Mouse (Mus musculus): ENCODE data around the gene Ptges2. TPM values are rescaled to one million over a fixed set of nuclear protein-coding genes. Genes with fewer than 3 reads are reported as not detected.

Ptges2 gene
- polyA plus RNA-seq (2015; fragmentation: Nextera tagmentation; extraction: Ambion mirVana), result 51.3 and 54.2 TPM in 2 replicates

GRCm38 (mm10) chr2:32395484-32395945 is at the start of gene Ptges2:
Gene Ptges2, plus strand, starts transcription at chr2:32395896.
- H3K27ac ChIP-seq, result peak within 1 kb of the TSS; percentile 95
- H3K4me3 ChIP-seq, result peak within 1 kb of the TSS; percentile 69
- peak within 1 kb of the TSS; percentile 88 for H3K4me2 ChIP-seq
- H3K36me3 ChIP-seq (replicated peaks), result no peaks in the 10 kb centered on the region
- ATAC-seq (replicated peaks), result peak; percentile 92
- no peaks in the 10 kb centered on the region for H3K9me3 ChIP-seq
- peaks cover 22% of the 10 kb centered on the region for H3K4me1 ChIP-seq
- H3K27me3 ChIP-seq (replicated peaks), result no peaks in the 10 kb centered on the region
- WGBS, result under 1% methylated on average over 31 of the region's 31 CpGs
- peak within 1 kb of the TSS; percentile 73 for H3K9ac ChIP-seq

GRCm38 (mm10) chr2:32347019-32347418 is 48.7 kb upstream of the Ptges2 start:
- no peaks in the 10 kb centered on the region for H3K9me3 ChIP-seq
- no peak for ATAC-seq (replicated peaks)
- no peak overlapping the region for H3K4me2 ChIP-seq
- H3K4me1 ChIP-seq, result peaks cover 36% of the 10 kb centered on the region
- no peak overlapping the region for H3K27ac ChIP-seq
- no peak overlapping the region for H3K4me3 ChIP-seq
- 82% methylated on average over 6 of the region's 6 CpGs for WGBS
- H3K9ac ChIP-seq, result no peak overlapping the region
- no peaks in the 10 kb centered on the region for H3K27me3 ChIP-seq (replicated peaks)
- no peaks in the 10 kb centered on the region; the same call in 1 of the 2 replicates for H3K36me3 ChIP-seq (replicated peaks)

- no peak overlapping the region for H3K4me3 ChIP-seq
- no peak overlapping the region for H3K27ac ChIP-seq
- no peaks in the 10 kb centered on the region; the same call in 1 of the 2 replicates for H3K36me3 ChIP-seq (replicated peaks)
- H3K9me3 ChIP-seq, result no peaks in the 10 kb centered on the region
- H3K9ac ChIP-seq, result no peak overlapping the region
- H3K27me3 ChIP-seq (replicated peaks), result no peaks in the 10 kb centered on the region
- H3K4me2 ChIP-seq, result no peak overlapping the region
- no peak for ATAC-seq (replicated peaks)
- peaks cover 27% of the 10 kb centered on the region for H3K4me1 ChIP-seq
- WGBS, result 87% methylated on average over 11 of the region's 11 CpGs
These were observed 47.4 kb upstream of the Ptges2 start for GRCm38 (mm10) chr2:32348311-32348710.

GRCm38 (mm10) chr2:32349625-32350255 is 46.0 kb upstream of the Ptges2 start:
- H3K9ac ChIP-seq, result no peak overlapping the region
- ATAC-seq (replicated peaks), result no peak
- no peak overlapping the region for H3K27ac ChIP-seq
- no peaks in the 10 kb centered on the region; the same call in 1 of the 2 replicates for H3K36me3 ChIP-seq (replicated peaks)
- no peak overlapping the region for H3K4me2 ChIP-seq
- 70% methylated on average over 8 of the region's 8 CpGs for WGBS
- no peaks in the 10 kb centered on the region for H3K27me3 ChIP-seq (replicated peaks)
- no peak overlapping the region for H3K4me3 ChIP-seq
- H3K9me3 ChIP-seq, result no peaks in the 10 kb centered on the region
- peaks cover 34% of the 10 kb centered on the region for H3K4me1 ChIP-seq

GRCm38 (mm10) chr2:32350471-32351051 is 45.1 kb upstream of the Ptges2 start:
- ATAC-seq (replicated peaks), result no peak
- H3K9me3 ChIP-seq, result no peaks in the 10 kb centered on the region
- no peak overlapping the region; the same call in 1 of the 2 replicates for H3K4me3 ChIP-seq
- peak overlapping the region; percentile 96; the same call in 1 of the 2 replicates for H3K9ac ChIP-seq
- no peak overlapping the region for H3K27ac ChIP-seq
- H3K27me3 ChIP-seq (replicated peaks), result no peaks in the 10 kb centered on the region
- peaks cover 34% of the 10 kb centered on the region for H3K4me1 ChIP-seq
- 60% methylated on average over 13 of the region's 13 CpGs for WGBS
- H3K4me2 ChIP-seq, result peak overlapping the region; percentile 57
- no peaks in the 10 kb centered on the region; the same call in 1 of the 2 replicates for H3K36me3 ChIP-seq (replicated peaks)

- Histone ChIP-seq H3K4me3 (peak overlapping the region; percentile 85), H3K4me2 (peak overlapping the region; percentile 57), H3K4me1 (peaks cover 34% of the 10 kb centered on the region), H3K27ac (peak overlapping the region; percentile 97), H3K9me3 (no peaks in the 10 kb centered on the region), H3K9ac (peak overlapping the region; percentile 96), H3K27me3 (replicated peaks) (no peaks in the 10 kb centered on the region), H3K36me3 (replicated peaks) (no peaks in the 10 kb centered on the region; the same call in 1 of the 2 replicates)
- 53% methylated on average over 9 of the region's 9 CpGs for WGBS
- ATAC-seq (replicated peaks), result peak; percentile 14; the same call in 1 of the 2 replicates
These were observed 44.2 kb upstream of the Ptges2 start for GRCm38 (mm10) chr2:32351471-32351961.

GRCm38 (mm10) chr2:32352151-32353006 is 43.3 kb upstream of the Ptges2 start, which contains the start of gene Ciz1:
Gene Ciz1, plus strand, starts transcription at chr2:32352327.
- WGBS, result under 1% methylated on average over 32 of the region's 52 CpGs
- Histone ChIP-seq H3K36me3 (replicated peaks) (no peaks in the 10 kb centered on the region; the same call in 1 of the 2 replicates), H3K9ac (peak within 1 kb of the TSS; percentile 96), H3K27ac (peak within 1 kb of the TSS; percentile 97), H3K4me1 (peaks cover 34% of the 10 kb centered on the region), H3K9me3 (no peaks in the 10 kb centered on the region), H3K4me2 (peak within 1 kb of the TSS; percentile 57), H3K27me3 (replicated peaks) (no peaks in the 10 kb centered on the region), H3K4me3 (peak within 1 kb of the TSS; percentile 85)
- peak; percentile 75 for ATAC-seq (replicated peaks)

GRCm38 (mm10) chr2:32353007-32353542 is 42.6 kb upstream of the Ptges2 start, which contains the start of gene Dnm1:
Gene Dnm1, minus strand, starts transcription at chr2:32353338.
- peaks cover 34% of the 10 kb centered on the region for H3K4me1 ChIP-seq
- peak; percentile 74 for ATAC-seq (replicated peaks)
- peak within 1 kb of the TSS; percentile 85 for H3K4me3 ChIP-seq
- H3K9me3 ChIP-seq, result no peaks in the 10 kb centered on the region
- peak within 1 kb of the TSS; percentile 97 for H3K27ac ChIP-seq
- peak within 1 kb of the TSS; percentile 57 for H3K4me2 ChIP-seq
- H3K27me3 ChIP-seq (replicated peaks), result no peaks in the 10 kb centered on the region
- H3K36me3 ChIP-seq (replicated peaks), result no peaks in the 10 kb centered on the region
- peak within 1 kb of the TSS; percentile 96 for H3K9ac ChIP-seq
- under 1% methylated on average over 60 of the region's 63 CpGs for WGBS

- no peak for ATAC-seq (replicated peaks)
- no peak overlapping the region for H3K9ac ChIP-seq
- peaks cover 34% of the 10 kb centered on the region for H3K4me1 ChIP-seq
- 0 out of 2 replicates have a peak overlapping the region, but pooled peaks have one; percentile 57 for H3K4me2 ChIP-seq
- WGBS, result 70% methylated on average over 6 of the region's 6 CpGs
- no peaks in the 10 kb centered on the region for H3K27me3 ChIP-seq (replicated peaks)
- no peaks in the 10 kb centered on the region for H3K9me3 ChIP-seq
- no peaks in the 10 kb centered on the region for H3K36me3 ChIP-seq (replicated peaks)
- no peak overlapping the region for H3K27ac ChIP-seq
- H3K4me3 ChIP-seq, result no peak overlapping the region
These were observed 41.9 kb upstream of the Ptges2 start for GRCm38 (mm10) chr2:32353836-32354235.

- Histone ChIP-seq H3K36me3 (replicated peaks) (no peaks in the 10 kb centered on the region), H3K4me3 (no peak overlapping the region), H3K4me1 (peaks cover 32% of the 10 kb centered on the region), H3K27me3 (replicated peaks) (no peaks in the 10 kb centered on the region), H3K9ac (no peak overlapping the region), H3K4me2 (no peak overlapping the region), H3K27ac (no peak overlapping the region), H3K9me3 (no peaks in the 10 kb centered on the region)
- 85% methylated on average over 3 of the region's 3 CpGs for WGBS
- ATAC-seq (replicated peaks), result no peak
These were observed 41.3 kb upstream of the Ptges2 start for GRCm38 (mm10) chr2:32354336-32354895.

GRCm38 (mm10) chr2:32356216-32356615 is 39.5 kb upstream of the Ptges2 start:
- WGBS, result 82% methylated on average over 10 of the region's 10 CpGs
- Histone ChIP-seq H3K36me3 (replicated peaks) (no peaks in the 10 kb centered on the region), H3K27ac (no peak overlapping the region), H3K4me3 (no peak overlapping the region), H3K27me3 (replicated peaks) (no peaks in the 10 kb centered on the region), H3K9me3 (no peaks in the 10 kb centered on the region), H3K4me1 (peaks cover 22% of the 10 kb centered on the region), H3K9ac (no peak overlapping the region), H3K4me2 (no peak overlapping the region)
- ATAC-seq (replicated peaks), result no peak
